Mouse (Mus musculus): ENCODE measurements around the gene Siglec1. TPM values are rescaled to one million over a fixed set of nuclear protein-coding genes. Genes with fewer than 3 reads are reported as not detected.
A peak's percentile ranks its signal among the peaks of the same experiment; 100 is the strongest.

Siglec1 gene
- polyA plus RNA-seq, 1 experiment from 2014 or later: 0.09 TPM

- Histone ChIP-seq H3K27ac (ENCODE audit: low read depth, low read length) (no peak overlapping the region), H3K9me3 (ENCODE audit: control insufficient read depth, low read length) (no peaks in the 10 kb centered on the region), H3K9ac (replicated peaks; ENCODE audit: low read depth, low read length) (no peak overlapping the region), H3K4me3 (ENCODE audit: low read depth, low read length) (no peak overlapping the region), H3K4me2 (ENCODE audit: low read depth, low read length) (no peak overlapping the region), H3K4me1 (ENCODE audit: control insufficient read depth, insufficient read depth, low read length) (0 out of 2 replicates have a peak, but pooled peaks cover 4% of the 10 kb centered on the region), H3K27me3 (ENCODE audit: control insufficient read depth, insufficient read depth, low read length) (peaks cover 3% of the 10 kb centered on the region), H3K36me3 (ENCODE audit: control insufficient read depth, insufficient read depth, low read length) (no peaks in the 10 kb centered on the region)
- 56% methylated on average over 9 of the region's 9 CpGs for WGBS
- no peak for ATAC-seq (ENCODE audit: low read depth)
These were observed 26.6 kb downstream of the Siglec1 start for GRCm38 (mm10) chr2:131059781-131060540.

GRCm38 (mm10) chr2:131059377-131059776 lies 27.2 kb downstream of the Siglec1 start:
- Histone ChIP-seq H3K9me3 (ENCODE audit: control insufficient read depth, low read length) (no peaks in the 10 kb centered on the region), H3K4me2 (ENCODE audit: low read depth, low read length) (no peak overlapping the region), H3K27ac (ENCODE audit: low read depth, low read length) (no peak overlapping the region), H3K27me3 (ENCODE audit: control insufficient read depth, insufficient read depth, low read length) (peaks cover 9% of the 10 kb centered on the region), H3K4me1 (ENCODE audit: control insufficient read depth, insufficient read depth, low read length) (peaks cover 6% of the 10 kb centered on the region), H3K36me3 (ENCODE audit: control insufficient read depth, insufficient read depth, low read length) (no peaks in the 10 kb centered on the region), H3K4me3 (ENCODE audit: low read depth, low read length) (no peak overlapping the region), H3K9ac (replicated peaks; ENCODE audit: low read depth, low read length) (no peak overlapping the region)
- 54% methylated on average over 1 of the region's 1 CpGs for WGBS
- ATAC-seq (ENCODE audit: low read depth): no peak

- Histone ChIP-seq H3K4me3 (ENCODE audit: low read depth, low read length) (no peak overlapping the region), H3K36me3 (ENCODE audit: control insufficient read depth, insufficient read depth, low read length) (no peaks in the 10 kb centered on the region), H3K4me2 (ENCODE audit: low read depth, low read length) (no peak overlapping the region), H3K27me3 (ENCODE audit: control insufficient read depth, insufficient read depth, low read length) (peaks cover 16% of the 10 kb centered on the region), H3K27ac (ENCODE audit: low read depth, low read length) (no peak overlapping the region), H3K4me1 (ENCODE audit: control insufficient read depth, insufficient read depth, low read length) (peaks cover 13% of the 10 kb centered on the region), H3K9me3 (ENCODE audit: control insufficient read depth, low read length) (no peaks in the 10 kb centered on the region), H3K9ac (replicated peaks; ENCODE audit: low read depth, low read length) (no peak overlapping the region)
- no peak for ATAC-seq (ENCODE audit: low read depth)
- WGBS: 93% methylated on average over 8 of the region's 8 CpGs
These were observed 27.9 kb downstream of the Siglec1 start for GRCm38 (mm10) chr2:131058672-131059071.

GRCm38 (mm10) chr2:131056191-131056590 lies 30.4 kb downstream of the Siglec1 start:
- peak; percentile 39; the same call in 1 of the 2 replicates for ATAC-seq (ENCODE audit: low read depth)
- H3K36me3 ChIP-seq (ENCODE audit: control insufficient read depth, insufficient read depth, low read length): no peaks in the 10 kb centered on the region
- 2% methylated on average over 10 of the region's 10 CpGs for WGBS
- H3K4me3 ChIP-seq (ENCODE audit: low read depth, low read length): no peak overlapping the region
- no peaks in the 10 kb centered on the region for H3K9me3 ChIP-seq (ENCODE audit: control insufficient read depth, low read length)
- no peak overlapping the region for H3K27ac ChIP-seq (ENCODE audit: low read depth, low read length)
- H3K4me2 ChIP-seq (ENCODE audit: low read depth, low read length): no peak overlapping the region
- H3K4me1 ChIP-seq (ENCODE audit: control insufficient read depth, insufficient read depth, low read length): peaks cover 12% of the 10 kb centered on the region
- no peak overlapping the region for H3K9ac ChIP-seq (replicated peaks; ENCODE audit: low read depth, low read length)
- peaks cover 31% of the 10 kb centered on the region for H3K27me3 ChIP-seq (ENCODE audit: control insufficient read depth, insufficient read depth, low read length)

- no peak overlapping the region for H3K4me3 ChIP-seq (ENCODE audit: low read depth, low read length)
- ATAC-seq (ENCODE audit: low read depth): no peak
- 2% methylated on average over 10 of the region's 10 CpGs for WGBS
- peaks cover 31% of the 10 kb centered on the region for H3K27me3 ChIP-seq (ENCODE audit: control insufficient read depth, insufficient read depth, low read length)
- peaks cover 12% of the 10 kb centered on the region for H3K4me1 ChIP-seq (ENCODE audit: control insufficient read depth, insufficient read depth, low read length)
- H3K27ac ChIP-seq (ENCODE audit: low read depth, low read length): no peak overlapping the region
- H3K9me3 ChIP-seq (ENCODE audit: control insufficient read depth, low read length): no peaks in the 10 kb centered on the region
- no peaks in the 10 kb centered on the region for H3K36me3 ChIP-seq (ENCODE audit: control insufficient read depth, insufficient read depth, low read length)
- H3K9ac ChIP-seq (replicated peaks; ENCODE audit: low read depth, low read length): no peak overlapping the region
- H3K4me2 ChIP-seq (ENCODE audit: low read depth, low read length): no peak overlapping the region
These were observed 30.9 kb downstream of the Siglec1 start for GRCm38 (mm10) chr2:131055631-131056030.

GRCm38 (mm10) chr2:131054646-131055264 lies 31.8 kb downstream of the Siglec1 start:
- peaks cover 12% of the 10 kb centered on the region for H3K4me1 ChIP-seq (ENCODE audit: control insufficient read depth, insufficient read depth, low read length)
- peak; percentile 21; the same call in 1 of the 2 replicates for ATAC-seq (ENCODE audit: low read depth)
- H3K36me3 ChIP-seq (ENCODE audit: control insufficient read depth, insufficient read depth, low read length): no peaks in the 10 kb centered on the region
- H3K9me3 ChIP-seq (ENCODE audit: control insufficient read depth, low read length): no peaks in the 10 kb centered on the region
- H3K4me2 ChIP-seq (ENCODE audit: low read depth, low read length): peak overlapping the region; percentile 51
- H3K27me3 ChIP-seq (ENCODE audit: control insufficient read depth, insufficient read depth, low read length): peaks cover 31% of the 10 kb centered on the region
- peak overlapping the region; percentile 23 for H3K4me3 ChIP-seq (ENCODE audit: low read depth, low read length)
- no peak overlapping the region for H3K27ac ChIP-seq (ENCODE audit: low read depth, low read length)
- H3K9ac ChIP-seq (replicated peaks; ENCODE audit: low read depth, low read length): 0 out of 2 replicates have a peak overlapping the region, but pooled peaks have one; percentile 21
- WGBS: 3% methylated on average over 21 of the region's 21 CpGs

GRCm38 (mm10) chr2:131053851-131054645 lies 32.5 kb downstream of the Siglec1 start:
- WGBS: 2% methylated on average over 45 of the region's 45 CpGs
- Histone ChIP-seq H3K36me3 (ENCODE audit: control insufficient read depth, insufficient read depth, low read length) (no peaks in the 10 kb centered on the region), H3K4me3 (ENCODE audit: low read depth, low read length) (peak overlapping the region; percentile 23), H3K27me3 (ENCODE audit: control insufficient read depth, insufficient read depth, low read length) (peaks cover 31% of the 10 kb centered on the region), H3K9me3 (ENCODE audit: control insufficient read depth, low read length) (no peaks in the 10 kb centered on the region), H3K4me1 (ENCODE audit: control insufficient read depth, insufficient read depth, low read length) (peaks cover 12% of the 10 kb centered on the region), H3K4me2 (ENCODE audit: low read depth, low read length) (peak overlapping the region; percentile 51), H3K9ac (replicated peaks; ENCODE audit: low read depth, low read length) (peak overlapping the region; percentile 21; the same call in 1 of the 2 replicates), H3K27ac (ENCODE audit: low read depth, low read length) (no peak overlapping the region)
- 0 out of 2 replicates have a peak, but pooled peaks have one; percentile 26 for ATAC-seq (ENCODE audit: low read depth)

GRCm38 (mm10) chr2:131052862-131053418 lies 33.6 kb downstream of the Siglec1 start:
- 68% methylated on average over 6 of the region's 6 CpGs for WGBS
- H3K4me2 ChIP-seq (ENCODE audit: low read depth, low read length): no peak overlapping the region
- no peaks in the 10 kb centered on the region for H3K9me3 ChIP-seq (ENCODE audit: control insufficient read depth, low read length)
- no peak overlapping the region for H3K4me3 ChIP-seq (ENCODE audit: low read depth, low read length)
- no peak for ATAC-seq (ENCODE audit: low read depth)
- no peak overlapping the region for H3K9ac ChIP-seq (replicated peaks; ENCODE audit: low read depth, low read length)
- H3K27ac ChIP-seq (ENCODE audit: low read depth, low read length): no peak overlapping the region
- H3K4me1 ChIP-seq (ENCODE audit: control insufficient read depth, insufficient read depth, low read length): peaks cover 12% of the 10 kb centered on the region
- H3K27me3 ChIP-seq (ENCODE audit: control insufficient read depth, insufficient read depth, low read length): peaks cover 31% of the 10 kb centered on the region
- no peaks in the 10 kb centered on the region for H3K36me3 ChIP-seq (ENCODE audit: control insufficient read depth, insufficient read depth, low read length)
